Mouse (Mus musculus) thymus, adult 2 months (tissue): ENCODE data around the gene Cryz.

Source experiments
- CTCF ChIP-seq: fragments of 200-500 bp; IDR thresholded peaks from 2 replicates; pipeline ENCODE4 v1.5.1; 2012; ENCODE audit warnings: mild to moderate bottlenecking, control low read depth, low read length, moderate library complexity, borderline replicate concordance; ENCODE audit not compliant: control insufficient read depth, poor library complexity, insufficient read depth; ENCODE audit errors: extremely low read depth
- POLR2A ChIP-seq: fragments of 200-500 bp; IDR thresholded peaks from 2 replicates; pipeline ENCODE4 v1.6.1; 2012; ENCODE audit warnings: mild to moderate bottlenecking, low read length, control low read depth, moderate library complexity; ENCODE audit not compliant: control insufficient read depth, poor library complexity, insufficient read depth; ENCODE audit errors: extremely low read depth

DNA sequence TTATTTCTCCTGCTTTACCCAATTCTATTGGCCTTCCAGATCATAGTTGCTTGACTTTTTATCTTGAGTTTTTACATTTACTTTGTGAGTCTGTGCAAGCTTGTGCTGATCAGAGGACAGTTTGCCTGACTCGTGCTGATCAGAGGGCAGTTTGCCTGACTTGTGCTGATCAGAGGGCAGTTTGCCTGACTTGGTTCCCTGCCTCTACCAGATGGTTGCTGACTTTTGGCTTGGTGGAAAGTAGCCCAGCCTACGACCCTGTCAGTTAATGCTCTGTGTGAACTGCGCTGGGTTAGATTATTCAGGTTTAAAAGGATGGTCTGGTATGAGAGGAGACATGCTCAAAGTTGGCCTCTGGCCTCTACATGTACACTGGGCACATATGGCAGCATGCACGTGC, 19.6 kb downstream of the Cryz start:
- TF ChIP-seq CTCF (no peak), POLR2A (no peak)
